Mouse (Mus musculus): ENCODE results near the gene Dnaja3.

Dnaja3 gene

DNA sequence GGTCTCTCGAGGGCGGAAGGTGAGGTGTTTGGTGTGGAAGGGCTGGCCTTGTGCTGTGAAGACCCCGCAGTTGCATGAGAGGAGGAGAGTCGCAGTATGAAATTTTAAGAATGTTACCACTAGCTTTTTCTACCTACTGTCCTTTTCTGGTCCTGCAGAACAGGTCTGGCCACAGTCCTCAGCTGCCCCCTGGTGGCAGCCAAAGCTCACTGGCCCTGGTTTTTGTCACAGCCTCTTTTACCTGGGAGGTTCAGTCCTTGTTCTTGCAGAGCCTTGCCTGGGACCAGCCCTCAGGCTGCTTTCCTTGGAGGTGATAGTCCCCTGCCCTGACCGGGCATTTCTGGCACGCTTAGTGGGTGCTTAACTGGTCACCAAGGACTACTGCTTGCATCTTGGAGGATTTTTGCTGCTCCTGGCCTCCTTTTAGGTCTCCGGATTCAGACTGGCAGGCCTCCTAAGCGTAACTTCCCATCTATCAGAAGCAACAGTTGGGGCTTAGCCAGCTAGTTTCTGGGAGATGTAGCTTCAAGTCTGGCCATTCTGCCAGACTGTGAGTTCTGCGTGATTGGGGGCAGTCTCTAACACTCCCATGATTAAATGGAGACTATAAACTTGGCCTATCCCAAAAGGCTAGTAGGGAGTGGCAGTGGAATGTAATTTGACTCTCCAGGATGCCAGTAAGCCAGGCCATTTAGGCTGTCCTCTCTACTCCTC lies 31.8 kb upstream of the Dnaja3 start:
- peak; percentile 82 for DNase-seq

DNA sequence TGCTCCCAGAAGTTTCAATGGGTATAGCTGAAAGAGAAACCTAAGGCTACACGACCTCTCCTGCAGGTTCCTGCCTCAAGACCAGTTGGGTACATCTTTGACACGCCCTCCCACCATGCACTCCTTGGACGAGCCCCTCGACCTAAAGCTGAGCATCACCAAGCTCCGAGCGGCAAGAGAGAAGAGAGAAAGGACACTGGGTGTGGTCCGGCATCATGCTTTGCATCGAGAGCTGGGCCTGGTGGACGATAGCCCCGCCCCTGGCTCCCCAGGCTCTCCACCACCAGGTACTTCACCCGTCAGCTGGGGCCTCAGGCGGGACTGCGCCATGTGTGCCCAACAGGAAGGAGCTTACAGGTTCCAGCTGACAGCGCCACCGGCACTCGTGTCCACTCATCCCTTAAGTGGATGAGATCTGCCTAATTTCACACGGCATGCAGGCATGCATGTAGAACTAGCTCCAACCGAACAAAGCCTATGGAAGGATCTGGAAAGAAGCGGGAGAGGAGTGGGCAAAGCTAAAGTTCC lies 31.2 kb upstream of the Dnaja3 start:
- DNase-seq = no peak

- DNase-seq = no peak
Observed at GRCm38 (mm10) chr16:4611193-4611592, 28.6 kb upstream of the Dnaja3 start.

- no peak for DNase-seq
Observed at GRCm38 (mm10) chr16:4611676-4612075, 28.1 kb upstream of the Dnaja3 start.

DNA sequence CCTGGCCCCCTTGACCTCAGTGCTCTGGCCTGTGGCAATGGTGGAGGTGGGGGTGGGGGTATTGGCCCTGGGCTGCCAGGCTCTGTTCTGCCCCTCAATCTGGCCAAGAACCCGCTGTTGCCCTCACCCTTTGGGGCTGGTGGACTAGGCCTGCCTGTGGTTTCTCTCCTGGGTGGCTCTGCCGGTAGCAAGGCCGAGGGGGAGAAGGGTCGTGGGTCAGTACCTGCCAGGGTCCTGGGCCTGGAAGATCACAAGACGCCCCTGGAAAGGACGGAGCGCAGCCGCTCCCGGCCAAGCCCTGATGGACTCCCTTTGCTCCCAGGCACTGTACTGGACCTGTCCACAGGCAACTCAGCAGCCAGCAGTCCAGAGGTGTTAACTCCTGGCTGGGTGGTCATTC lies 26.1 kb upstream of the Dnaja3 start:
- DNase-seq = no peak

- no peak for DNase-seq
Observed at GRCm38 (mm10) chr16:4614639-4615038, 25.1 kb upstream of the Dnaja3 start.

DNA sequence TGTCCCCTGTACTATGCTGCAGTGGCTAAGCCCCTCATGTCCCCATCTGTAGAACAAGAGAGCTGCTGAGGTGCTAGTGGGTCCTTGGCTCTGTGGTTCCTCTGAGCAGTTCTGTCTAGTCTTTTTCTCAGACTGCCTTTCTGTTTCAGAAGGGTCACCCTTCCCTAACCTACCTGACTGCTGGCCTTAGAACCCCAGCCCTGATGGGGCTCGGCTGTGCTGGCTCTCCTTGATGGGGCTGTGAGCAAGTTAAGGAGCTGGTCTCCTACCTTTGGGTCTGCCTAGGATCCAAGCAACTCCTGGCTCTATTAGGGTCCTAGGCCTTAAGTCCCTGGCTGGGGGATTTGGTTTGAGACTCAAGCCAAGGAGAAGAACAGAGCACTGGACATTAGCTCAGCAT lies 24.5 kb upstream of the Dnaja3 start:
- no peak for DNase-seq

- DNase-seq = no peak
Observed at GRCm38 (mm10) chr16:4616829-4617228, 23.0 kb upstream of the Dnaja3 start.

GRCm38 (mm10) chr16:4624074-4624473 lies 15.7 kb upstream of the Dnaja3 start:
- peak; percentile 52 for DNase-seq

DNA sequence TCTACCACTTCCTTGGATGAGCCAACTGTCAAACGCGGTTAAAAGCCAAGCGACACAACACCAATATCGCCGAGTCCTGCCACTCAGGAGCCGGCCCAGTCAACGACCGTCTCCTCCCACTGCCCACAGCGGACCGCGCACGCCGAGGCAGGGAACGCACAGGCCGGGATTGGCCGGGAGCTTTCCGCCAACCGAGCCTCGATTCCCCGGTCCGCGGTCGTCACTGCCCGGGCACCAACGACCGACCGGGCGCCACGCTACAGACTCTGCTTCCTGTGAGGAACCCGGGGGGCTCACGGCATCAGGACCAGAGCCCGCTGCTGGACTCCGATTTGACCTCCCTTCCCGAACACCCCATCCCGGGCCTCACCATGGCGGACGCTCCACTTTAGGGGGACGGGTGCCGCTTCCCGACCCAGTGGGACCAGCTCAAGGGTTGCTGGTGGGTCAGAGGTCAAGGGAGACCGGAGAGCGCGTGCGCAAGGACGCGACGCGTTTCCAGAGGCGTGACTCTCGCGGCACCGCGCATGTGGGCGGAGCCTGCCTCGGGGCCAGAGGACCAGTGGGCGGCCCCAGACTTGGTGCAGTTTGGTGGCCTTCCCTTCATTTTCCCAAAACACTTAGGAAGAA lies 15.2 kb upstream of the Dnaja3 start, which contains the start of gene Pam16:
Gene Pam16 (minus strand): TSS at position 508 of the 630 bp plus-strand sequence.
- DNase-seq = peak; percentile 94

- DNase-seq = no peak
Observed at GRCm38 (mm10) chr16:4627105-4627504, 12.7 kb upstream of the Dnaja3 start.

DNA sequence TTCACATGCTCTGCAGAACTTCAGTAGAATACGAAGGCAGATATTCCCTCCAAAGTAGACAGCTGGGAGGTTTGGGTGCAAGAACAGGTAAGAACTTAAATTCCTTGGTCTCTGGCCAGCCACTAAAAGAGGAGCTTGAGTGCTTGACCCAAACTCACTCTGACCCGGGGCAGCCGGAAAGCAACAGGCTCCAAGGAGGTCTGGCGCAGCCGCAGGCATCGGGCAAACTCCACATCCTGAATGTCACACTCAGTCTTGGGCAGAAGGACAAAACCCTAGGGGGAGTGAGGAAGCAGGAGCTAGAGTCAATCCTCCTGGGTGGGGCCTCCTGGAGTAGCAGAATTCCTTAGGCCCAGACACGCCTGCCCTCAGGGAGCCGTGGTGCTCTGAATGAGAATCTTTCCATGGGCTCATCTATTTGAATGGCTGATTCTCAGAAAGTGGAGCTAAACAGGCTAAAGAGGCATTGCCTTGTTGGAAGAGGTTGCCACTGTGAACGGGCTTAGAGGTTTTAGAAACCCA lies 10.8 kb upstream of the Dnaja3 start:
- no peak for DNase-seq

- peak; percentile 83 for DNase-seq
Observed at GRCm38 (mm10) chr16:4629950-4630349, 9.8 kb upstream of the Dnaja3 start.

DNA sequence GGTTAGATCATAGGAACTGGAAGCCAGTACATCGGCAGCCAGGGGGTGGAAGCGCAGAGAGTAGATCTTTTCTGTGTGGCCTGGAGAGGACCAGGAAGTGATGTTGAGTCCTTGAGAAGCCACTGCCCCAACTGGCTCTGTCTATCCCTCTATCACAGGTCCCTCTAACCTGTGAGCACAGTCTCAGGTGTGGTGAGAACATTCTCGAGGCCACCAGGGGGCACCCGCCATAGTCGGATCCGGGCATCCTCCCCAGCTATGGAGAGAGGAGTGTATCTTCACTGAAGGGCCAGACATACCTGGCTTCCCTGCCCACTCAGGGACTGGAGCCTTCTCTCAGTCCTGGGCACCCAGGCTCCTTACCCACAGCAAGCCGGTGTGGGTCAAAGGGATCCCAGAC lies 7.7 kb upstream of the Dnaja3 start:
- DNase-seq = peak; percentile 51

- no peak for DNase-seq
Observed at GRCm38 (mm10) chr16:4633661-4634060, 6.1 kb upstream of the Dnaja3 start.

GRCm38 (mm10) chr16:4634681-4635080 lies 5.1 kb upstream of the Dnaja3 start:
- DNase-seq = no peak

GRCm38 (mm10) chr16:4635760-4636159 lies 4.0 kb upstream of the Dnaja3 start:
- DNase-seq = no peak

DNA sequence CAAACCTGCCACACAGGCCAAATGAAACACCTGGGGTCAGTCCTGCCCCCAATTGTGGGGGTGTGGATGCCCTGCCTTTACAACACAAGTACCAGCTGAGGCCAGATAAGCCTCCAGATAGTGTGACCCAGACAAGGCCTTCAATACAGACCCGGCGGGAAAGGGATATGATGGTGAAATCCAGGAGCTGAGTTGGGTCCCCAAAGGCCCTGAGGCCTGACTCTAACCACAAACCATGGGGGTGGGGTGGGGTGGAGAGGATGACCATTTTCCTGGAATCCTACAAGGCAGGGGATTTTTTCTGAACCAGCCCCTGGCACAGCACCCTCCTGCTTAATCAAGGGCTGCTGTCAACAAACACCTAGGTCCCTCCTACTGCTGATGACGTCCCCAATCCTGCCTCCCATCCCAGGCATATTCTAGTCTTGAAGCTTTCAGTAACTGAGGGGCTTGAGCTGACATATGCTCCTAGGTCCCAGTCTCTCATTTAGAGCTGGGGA lies 848 bp upstream of the Dnaja3 start:
- no peak for DNase-seq

DNA sequence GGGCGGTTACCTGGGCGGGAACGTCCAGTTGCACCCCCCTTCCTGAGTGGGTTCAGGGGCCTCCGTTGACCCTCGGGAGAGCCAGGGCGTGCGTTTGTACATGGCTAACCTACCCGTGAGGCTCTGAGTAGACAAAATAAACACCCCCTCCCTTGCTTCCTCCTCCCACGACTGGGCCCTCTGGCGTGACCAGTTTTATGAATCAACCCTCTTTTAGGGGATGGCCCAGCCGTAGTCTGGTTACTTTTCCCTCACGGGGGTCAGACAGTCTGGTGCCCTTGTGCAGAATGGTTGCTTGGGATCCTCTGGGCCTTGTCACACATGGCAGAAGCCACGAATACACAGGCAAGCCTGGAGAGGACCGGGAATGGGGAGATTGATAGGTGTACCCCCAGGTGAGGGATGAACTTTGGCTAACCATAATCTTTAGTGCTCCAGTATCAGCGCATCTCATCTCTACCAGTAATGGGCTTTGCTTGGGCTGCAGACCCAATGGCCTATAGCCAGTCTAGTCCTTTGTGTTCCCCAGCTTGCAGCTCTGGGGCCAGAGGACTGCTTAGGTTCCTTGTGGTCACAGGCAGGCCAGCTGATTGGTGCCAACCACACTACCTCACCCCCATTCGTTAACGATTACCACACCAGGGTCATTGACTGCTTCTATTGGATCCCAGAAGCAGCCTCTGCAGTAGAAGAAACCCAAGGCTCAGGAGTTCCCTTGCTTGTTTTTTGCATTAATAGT lies 647 bp downstream of the Dnaja3 start:
- peak; percentile 39 for DNase-seq

DNA sequence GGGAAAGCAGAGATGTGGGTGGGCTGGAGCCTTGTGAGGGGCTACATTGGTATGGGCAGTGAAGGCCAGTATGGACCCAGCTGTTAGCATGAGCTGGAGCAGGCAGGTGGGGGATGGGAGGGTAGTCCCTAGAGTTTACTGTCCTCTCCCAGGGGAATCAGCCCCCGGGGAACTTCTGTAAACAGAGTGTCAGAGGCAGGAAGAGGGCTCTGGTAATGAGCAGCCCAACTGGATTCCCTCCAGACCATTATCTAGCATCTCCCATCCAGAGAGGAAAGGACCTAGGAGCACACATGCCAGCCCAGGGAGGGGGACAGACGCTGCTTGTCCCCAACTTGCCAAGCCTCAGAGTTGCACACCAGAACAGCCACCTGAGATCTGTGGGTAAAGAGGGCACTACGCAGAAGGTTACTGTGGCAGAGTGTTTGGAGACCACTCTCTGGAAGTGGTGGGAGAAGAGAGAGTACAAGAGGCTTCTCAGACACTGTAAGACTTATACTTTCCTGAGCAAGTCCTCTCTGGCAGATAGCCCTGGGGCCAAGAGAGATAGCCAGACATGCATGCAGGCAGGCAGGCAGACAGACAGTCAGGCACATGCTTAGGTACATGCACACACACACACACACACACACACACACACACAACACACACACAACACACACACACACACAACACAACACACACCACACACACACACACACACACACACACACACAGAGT lies 1.5 kb downstream of the Dnaja3 start:
- DNase-seq = peak; percentile 54

- peak; percentile 59 for DNase-seq
Observed at GRCm38 (mm10) chr16:4642190-4642589, 2.4 kb downstream of the Dnaja3 start.

- DNase-seq = no peak
Observed at GRCm38 (mm10) chr16:4642937-4643336, 3.1 kb downstream of the Dnaja3 start.
